Mouse (Mus musculus) embryonic fibroblast, embryonic 13.5 days (primary cell): ENCODE measurements around the gene Glrb.

Experiments
- CTCF ChIP-seq: IDR thresholded peaks from 2 replicates; pipeline ENCODE4 v1.5.1; 2011; ENCODE audit warnings: mild to moderate bottlenecking, control low read depth, low read length, moderate library complexity, borderline replicate concordance; ENCODE audit not compliant: insufficient read depth
- POLR2A ChIP-seq: IDR thresholded peaks from 2 replicates; pipeline ENCODE4 v1.6.1; 2011; ENCODE audit warnings: low read depth, mild to moderate bottlenecking, control low read depth, low read length, moderate library complexity

- TF ChIP-seq CTCF (no peak), POLR2A (peak; percentile 62)
Measured at GRCm38 (mm10) chr3:80913111-80913778, at the start of gene Glrb.
